Mouse (Mus musculus): ENCODE measurements around the gene Scgb2b15. TPM values are rescaled to one million over a fixed set of nuclear protein-coding genes. Genes with fewer than 3 reads are reported as not detected.
"Not testable (repeated sequence)": the region's sequence is repeated elsewhere in the genome, so short reads cannot be mapped to it uniquely, and the experiment has no call there.

Gene Scgb2b15
- not detected in 2 replicates for total RNA-seq (2014; rRNA removed)
- not detected in 2 replicates for polyA plus RNA-seq (2012; rRNA removed)

DNA sequence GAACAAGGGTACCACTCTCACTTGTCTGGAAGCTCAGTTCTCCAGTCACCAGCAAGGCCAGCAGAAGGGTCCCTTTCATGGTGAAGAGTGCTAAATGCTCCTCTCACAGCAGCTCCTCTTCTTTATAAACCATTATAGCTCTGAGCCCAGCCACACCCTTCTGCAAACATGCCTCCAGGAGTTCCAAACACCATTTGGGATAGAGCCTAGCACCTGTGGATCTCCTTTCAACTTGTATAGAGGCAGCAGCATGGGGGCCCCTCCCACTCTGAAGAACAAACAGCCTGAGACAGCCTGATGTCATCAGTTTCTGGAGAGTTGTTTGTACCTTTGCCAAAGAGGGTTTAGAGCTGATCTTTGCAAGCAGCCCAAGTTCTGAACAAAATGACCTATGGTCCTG, at the start of gene Scgb2b15:
TSS of gene Scgb2b15 (minus strand) at position 101 of the 400 bp plus-strand sequence.
- not testable (repeated sequence) for H3K27me3 ChIP-seq (ENCODE audit: control insufficient read depth, insufficient read depth, low read length); H3K36me3 ChIP-seq (ENCODE audit: control insufficient read depth, insufficient read depth, low read length); H3K4me3 ChIP-seq (ENCODE audit: insufficient read depth, low read depth, low read length); H3K79me2 ChIP-seq (ENCODE audit: control insufficient read depth, insufficient read depth, low read length); H3K9ac ChIP-seq (ENCODE audit: low read depth, low read length); H3K4me1 ChIP-seq (ENCODE audit: control insufficient read depth, insufficient read depth, low read length); DNase-seq (ENCODE audit: extremely low read depth, low read depth, low spot score); H3K27ac ChIP-seq (replicated peaks; ENCODE audit: insufficient read depth, low read depth, low read length)

DNA sequence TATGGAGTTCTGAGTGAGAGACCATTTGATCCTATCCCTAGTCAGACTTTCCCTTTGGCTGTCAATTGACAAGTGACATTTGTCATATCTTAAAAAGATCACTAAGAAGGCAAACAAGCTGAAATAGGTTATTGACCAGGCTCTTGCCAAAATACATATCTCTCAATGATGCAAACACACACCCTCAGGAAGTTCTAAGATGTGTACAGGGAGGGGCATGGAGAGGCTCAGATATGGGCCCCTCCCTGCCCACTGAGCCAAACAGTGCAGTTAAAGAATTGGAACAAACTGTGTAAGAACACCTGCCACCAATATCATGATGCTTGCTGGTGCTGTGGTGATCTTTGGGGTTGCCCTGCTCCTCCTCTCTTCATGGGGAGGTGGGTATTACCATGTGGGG, 6.8 kb upstream of the Scgb2b15 start, which contains the start of gene Scgb1b15:
TSS of gene Scgb1b15 (plus strand) at position 301 of the 400 bp plus-strand sequence.
- not testable (repeated sequence) for H3K36me3 ChIP-seq (ENCODE audit: control insufficient read depth, insufficient read depth, low read length); H3K27ac ChIP-seq (replicated peaks; ENCODE audit: insufficient read depth, low read depth, low read length); H3K4me3 ChIP-seq (ENCODE audit: insufficient read depth, low read depth, low read length); H3K27me3 ChIP-seq (ENCODE audit: control insufficient read depth, insufficient read depth, low read length); H3K79me2 ChIP-seq (ENCODE audit: control insufficient read depth, insufficient read depth, low read length); H3K4me1 ChIP-seq (ENCODE audit: control insufficient read depth, insufficient read depth, low read length); H3K9ac ChIP-seq (ENCODE audit: low read depth, low read length); DNase-seq (ENCODE audit: extremely low read depth, low read depth, low spot score)

Other genes with a start within 250 kb of the Scgb2b15 start
- not detected in 2 replicates for gene Scgb1b15, start 6.9 kb upstream of the Scgb2b15 start, total RNA-seq (2014; rRNA removed)
- not detected in 2 replicates for gene Scgb1b15, start 6.9 kb upstream of the Scgb2b15 start, polyA plus RNA-seq (2012; rRNA removed)
- not detected in 2 replicates for gene Scgb2b17, start 226.9 kb upstream of the Scgb2b15 start, total RNA-seq (2014; rRNA removed)
- gene Scgb2b17, start 226.9 kb upstream of the Scgb2b15 start, polyA plus RNA-seq (2012; rRNA removed): not detected in 2 replicates
- gene Scgb1b17, start 233.8 kb upstream of the Scgb2b15 start, total RNA-seq (2014; rRNA removed): not detected in 2 replicates
- not detected in 2 replicates for gene Scgb1b17, start 233.8 kb upstream of the Scgb2b15 start, polyA plus RNA-seq (2012; rRNA removed)